Mouse (Mus musculus): ENCODE measurements around the gene Ing4. TPM values are rescaled to one million over a fixed set of nuclear protein-coding genes. Genes with fewer than 3 reads are reported as not detected.

Gene Ing4
- total RNA-seq, 2 experiments from 2014 or later, result 30.5 to 34.4 TPM

- peak; percentile 74 to 78 for DNase-seq
- intact Hi-C loops (cut with DNase I), result no loop called here
These were observed 49.2 kb downstream of the Ing4 start for GRCm38 (mm10) chr6:125088561-125089321.

- intact Hi-C loops (cut with DNase I), result no loop called here
- DNase-seq, result peak; percentile 69 to 72
These were observed 50.2 kb downstream of the Ing4 start for GRCm38 (mm10) chr6:125089521-125090321.

GRCm38 (mm10) chr6:125090341-125091085 lies 51.0 kb downstream of the Ing4 start:
- intact Hi-C loops (cut with DNase I), result no loop called here
- DNase-seq, result no peak

GRCm38 (mm10) chr6:125092372-125092771 lies 52.8 kb downstream of the Ing4 start:
- intact Hi-C loops (cut with DNase I), result no loop called here
- no peak for DNase-seq

GRCm38 (mm10) chr6:125094843-125095242 lies 55.3 kb downstream of the Ing4 start:
- intact Hi-C loops (cut with DNase I), result no loop called here

GRCm38 (mm10) chr6:125095391-125096278 lies 56.1 kb downstream of the Ing4 start, which contains the start of gene Chd4:
Gene Chd4 (plus strand): TSS chr6:125095981.
- intact Hi-C loops (cut with DNase I), result no loop called here
- peak; percentile 86 to 90 for DNase-seq

More at GRCm38 (mm10) chr6:125094843-125095242, 55.3 kb downstream of the Ing4 start:
- DNase-seq, result no peak

GRCm38 (mm10) chr6:125096279-125096596 lies 56.7 kb downstream of the Ing4 start:
- intact Hi-C loops (cut with DNase I), result no loop called here
- DNase-seq, result no peak

GRCm38 (mm10) chr6:125096597-125097345 lies 57.2 kb downstream of the Ing4 start:
- DNase-seq, result peak; percentile 72 to 78
- intact Hi-C loops (cut with DNase I), result no loop called here

- intact Hi-C loops (cut with DNase I), result no loop called here
- no peak for DNase-seq
These were observed 57.8 kb downstream of the Ing4 start for GRCm38 (mm10) chr6:125097346-125097689.

- DNase-seq, result no peak
- intact Hi-C loops (cut with DNase I), result no loop called here
These were observed 58.4 kb downstream of the Ing4 start for GRCm38 (mm10) chr6:125097951-125098350.

- intact Hi-C loops (cut with DNase I), result no loop called here
- DNase-seq, result peak in 1 of 2 experiments; percentile 23
These were observed 59.0 kb downstream of the Ing4 start for GRCm38 (mm10) chr6:125098513-125098912.

Small RNA genes lying within 50 kb of the gene (microRNA-seq; reads per million reads assigned to microRNA genes)
- 0 to 0.67 reads per million in 2 experiments for gene Mir7045 (ENCODE audit: borderline number of aligned reads in 2 of 2)

Other genes starting within 250 kb of the Ing4 start
- gene Spsb2, start 231.1 kb upstream of the Ing4 start, total RNA-seq (2021), result 1 to 10 TPM; 3.6 to 4.9 TPM
- gene Tpi1, start 225.5 kb upstream of the Ing4 start, total RNA-seq (2021), result 100 to 1,000 TPM; 830 to 887 TPM
- 10 to 100 TPM; 74.0 to 85.5 TPM for gene Usp5, start 210.3 kb upstream of the Ing4 start, total RNA-seq (2021)
- gene Cdca3, start 210.2 kb upstream of the Ing4 start, total RNA-seq (2021), result under 1 TPM; 0.49 to 0.83 TPM
- gene Gnb3, start 199.5 kb upstream of the Ing4 start, total RNA-seq (2021), result 1 to 10 TPM; 5.1 to 5.9 TPM
- gene P3h3, start 182.0 kb upstream of the Ing4 start, total RNA-seq (2021), result 10 to 100 TPM; 10.7 to 11.6 TPM
- gene Gpr162, start 175.8 kb upstream of the Ing4 start, total RNA-seq (2021), result under 1 TPM; 0.72 to 0.98 TPM
- under 1 TPM; 0.72 to 0.76 TPM for gene Cd4, start 151.5 kb upstream of the Ing4 start, total RNA-seq (2021)
- under 1 TPM; 0.19 to 0.43 TPM for gene Lag3, start 128.1 kb upstream of the Ing4 start, total RNA-seq (2021)
- gene Ptms, start 119.7 kb upstream of the Ing4 start, total RNA-seq (2021), result 100 to 1,000 TPM; 192 to 194 TPM
- 100 to 1,000 TPM; 195 to 197 TPM for gene Mlf2, start 108.4 kb upstream of the Ing4 start, total RNA-seq (2021)
- gene Cops7a, start 74.2 kb upstream of the Ing4 start, total RNA-seq (2021), result 10 to 100 TPM; 93.6 to 98.8 TPM
- 1 to 10 TPM in 1 of 2 experiments, under 1 TPM in 1; 0.81 to 1.0 TPM for gene Pianp, start 43.1 kb upstream of the Ing4 start, total RNA-seq (2021)
- gene Zfp384, start 30.6 kb upstream of the Ing4 start, total RNA-seq (2021), result 10 to 100 TPM; 19.6 to 21.6 TPM
- 1 to 10 TPM; 1.7 to 2.1 TPM for gene Acrbp, start 9.9 kb downstream of the Ing4 start, total RNA-seq (2021)
- gene Lpar5, start 28.2 kb downstream of the Ing4 start, total RNA-seq (2021), result under 1 TPM in 1 of 2 experiments, not detected in 1; 0.24 TPM
- 100 to 1,000 TPM; 118 to 127 TPM for gene Chd4, start 56.2 kb downstream of the Ing4 start, total RNA-seq (2021)
- gene Nop2, start 92.1 kb downstream of the Ing4 start, total RNA-seq (2021), result 10 to 100 TPM; 20.3 to 21.0 TPM
- 1 to 10 TPM; 6.6 to 9.4 TPM for gene Iffo1, start 105.5 kb downstream of the Ing4 start, total RNA-seq (2021)
- gene Gapdh, start 126.7 kb downstream of the Ing4 start, total RNA-seq (2021), result 1,000 to 10,000 TPM; 4,473 to 4,723 TPM
- gene Ncapd2, start 151.9 kb downstream of the Ing4 start, total RNA-seq (2021), result 10 to 100 TPM; 20.8 to 25.3 TPM
- gene Mrpl51, start 152.0 kb downstream of the Ing4 start, total RNA-seq (2021), result 100 to 1,000 TPM; 308 to 334 TPM
- gene Vamp1, start 175.8 kb downstream of the Ing4 start, total RNA-seq (2021), result 1 to 10 TPM; 5.0 to 6.5 TPM
- 1 to 10 TPM; 4.4 to 5.1 TPM for gene Tapbpl, start 192.1 kb downstream of the Ing4 start, total RNA-seq (2021)
- gene Cd27, start 197.2 kb downstream of the Ing4 start, total RNA-seq (2021), result under 1 TPM in 1 of 2 experiments, not detected in 1; 0.49 TPM
- gene Tuba3a, start 246.3 kb downstream of the Ing4 start, total RNA-seq (2021), result not detected

Measured in heart, postnatal 36 days (tissue).